Comparison of ENCODE assay signal across 7 mouse cellular contexts in the genomic region with DNA sequence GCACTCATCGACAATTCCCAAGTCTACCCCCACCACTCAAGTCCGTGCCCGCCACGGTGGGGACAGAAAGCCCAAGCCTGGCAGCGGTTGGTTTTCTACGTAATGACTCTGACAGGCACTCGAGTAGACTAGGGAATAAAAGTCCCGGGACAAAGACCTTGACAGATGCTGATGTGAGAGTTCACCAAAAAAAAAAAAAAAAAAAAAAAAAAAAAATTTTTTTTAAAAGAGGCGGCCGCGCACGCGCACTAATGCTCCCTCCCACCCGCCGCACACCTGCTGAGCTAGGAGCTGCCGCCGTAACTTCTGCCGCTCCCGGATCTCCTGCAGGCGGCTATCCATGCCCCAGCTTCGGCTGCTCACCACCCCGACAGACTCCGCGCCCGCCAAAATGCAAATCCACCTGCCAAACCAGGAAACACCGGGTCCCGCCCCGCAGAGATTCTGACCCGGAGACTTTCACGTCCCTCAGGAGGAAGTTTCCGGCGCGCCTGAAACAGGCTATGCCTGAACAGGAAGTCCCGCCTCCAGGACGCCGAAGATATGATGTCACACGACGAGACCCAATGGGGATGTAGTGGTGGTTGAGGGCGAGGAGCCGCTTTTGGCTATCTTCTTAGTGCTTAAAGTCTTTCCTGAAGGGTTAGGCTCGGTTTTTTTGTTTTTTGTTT. TPM values are rescaled to one million over a fixed set of nuclear protein-coding genes. Genes with fewer than 3 reads are reported as not detected.
DNase-seq lines count a peak whose midpoint lies in the region; ATAC-seq and TF ChIP-seq lines count a peak whose summit lies in the region.

TSS of gene Mettl14 (minus strand) at position 623 of the 671 bp plus-strand sequence.

- H3K4me2 ChIP-seq in intestine, postnatal 0 days (replicated peaks; ENCODE audit: low read depth), result peak within 1 kb of the TSS; percentile 78
- peak within 1 kb of the TSS; percentile 70 for H3K4me2 ChIP-seq in midbrain, embryonic 12.5 days (replicated peaks)

- no peaks in the 10 kb centered on the region for H3K9me3 ChIP-seq in embryonic facial prominence, embryonic 10.5 days
- H3K9me3 ChIP-seq in intestine, postnatal 0 days (ENCODE audit: control insufficient read depth), result no peaks in the 10 kb centered on the region
- H3K9me3 ChIP-seq in midbrain, embryonic 12.5 days, result no peaks in the 10 kb centered on the region

- peaks cover 16% of the 10 kb centered on the region for H3K36me3 ChIP-seq in embryonic facial prominence, embryonic 10.5 days (replicated peaks)
- peaks cover 15% of the 10 kb centered on the region for H3K36me3 ChIP-seq in intestine, postnatal 0 days (ENCODE audit: control insufficient read depth, insufficient read depth)
- peaks cover 9% of the 10 kb centered on the region; the same call in 1 of the 2 replicates for H3K36me3 ChIP-seq in midbrain, embryonic 12.5 days
- H3K36me3 ChIP-seq in small intestine, adult 2 months (ENCODE audit: control insufficient read depth, insufficient read depth, low read length), result peaks cover 8% of the 10 kb centered on the region

- H3K4me1 ChIP-seq in embryonic facial prominence, embryonic 10.5 days, result peaks cover 14% of the 10 kb centered on the region
- H3K4me1 ChIP-seq in intestine, postnatal 0 days (replicated peaks; ENCODE audit: control insufficient read depth, insufficient read depth, low read length), result 0 out of 2 replicates have a peak, but pooled peaks cover 3% of the 10 kb centered on the region
- peaks cover 19% of the 10 kb centered on the region for H3K4me1 ChIP-seq in midbrain, embryonic 12.5 days
- peaks cover 2% of the 10 kb centered on the region; the same call in 1 of the 2 replicates for H3K4me1 ChIP-seq in small intestine, adult 2 months (ENCODE audit: control insufficient read depth, insufficient read depth, insufficient read length, low read length)

- 0 out of 2 replicates have a peak, but pooled peaks have one; percentile 4 for TF ChIP-seq CTCF in intestine, postnatal 0 days (IDR thresholded peaks at IDR 0.05; ENCODE audit: low read depth)
- no peak for TF ChIP-seq CTCF in small intestine, adult 2 months (IDR thresholded peaks at IDR 0.05; ENCODE audit: extremely low read depth, insufficient read length, insufficient replicate concordance, low read depth, low read length)

- peak within 1 kb of the TSS; percentile 89 for H3K27ac ChIP-seq in embryonic facial prominence, embryonic 10.5 days (replicated peaks)
- peak within 1 kb of the TSS; percentile 85 for H3K27ac ChIP-seq in intestine, postnatal 0 days (ENCODE audit: low read depth, low read length)
- peak within 1 kb of the TSS; percentile 91 for H3K27ac ChIP-seq in midbrain, embryonic 12.5 days (replicated peaks)
- H3K27ac ChIP-seq in small intestine, adult 2 months (ENCODE audit: insufficient read depth, low read depth, low read length), result peak within 1 kb of the TSS; percentile 95

- intact Hi-C loops in left cerebral cortex, postnatal 4 days (cut with DNase I), result loop anchor here (10.0 kb wide), 1 partner anchor 119 kb away; no protein-coding TSS in a partner anchor

- H3K4me3 ChIP-seq in embryonic facial prominence, embryonic 10.5 days, result peak within 1 kb of the TSS; percentile 72
- H3K4me3 ChIP-seq in intestine, postnatal 0 days (ENCODE audit: low read depth, low read length), result peak within 1 kb of the TSS; percentile 63
- peak within 1 kb of the TSS; percentile 76 for H3K4me3 ChIP-seq in midbrain, embryonic 12.5 days
- H3K4me3 ChIP-seq in small intestine, adult 2 months (ENCODE audit: low read depth, low read length), result peak within 1 kb of the TSS; percentile 98

- no peak; the same call in 1 of the 2 replicates for TF ChIP-seq POLR2A in small intestine, adult 2 months (IDR thresholded peaks at IDR 0.05; ENCODE audit: low read depth, low read length)

- peak; percentile 99 for ATAC-seq in intestine, postnatal 0 days
- peak; percentile 99 for ATAC-seq in midbrain, embryonic 12.5 days (ENCODE audit: low FRiP score, low read depth)

- peaks cover 7% of the 10 kb centered on the region; the same call in 1 of the 2 replicates for H3K27me3 ChIP-seq in embryonic facial prominence, embryonic 10.5 days (replicated peaks; ENCODE audit: low read depth, poor library complexity, severe bottlenecking)
- no peaks in the 10 kb centered on the region for H3K27me3 ChIP-seq in intestine, postnatal 0 days (replicated peaks; ENCODE audit: control insufficient read depth, insufficient read depth, low read length)
- peaks cover 4% of the 10 kb centered on the region; the same call in 1 of the 2 replicates for H3K27me3 ChIP-seq in midbrain, embryonic 12.5 days
- H3K27me3 ChIP-seq in small intestine, adult 2 months (ENCODE audit: control insufficient read depth, insufficient read depth, low read length), result no peaks in the 10 kb centered on the region

- peak; percentile 97 for DNase-seq in adrenal gland, postnatal 10 days
- DNase-seq in embryonic facial prominence, embryonic 10.5 days (ENCODE audit: low spot score), result peak; percentile 96
- peak; percentile 88 for DNase-seq in gonadal fat pad, adult 2 months (ENCODE audit: low read depth)
- DNase-seq in left cerebral cortex, postnatal 4 days, result peak; percentile 97

- under 1% methylated on average over 41 of the region's 41 CpGs for WGBS in embryonic facial prominence, embryonic 10.5 days
- WGBS in intestine, postnatal 0 days, result under 1% methylated on average over 41 of the region's 41 CpGs
- under 1% methylated on average over 39 of the region's 41 CpGs for WGBS in midbrain, embryonic 12.5 days
- under 1% methylated on average over 40 of the region's 41 CpGs for WGBS in small intestine, adult 2 months

- peak within 1 kb of the TSS; percentile 66 for H3K9ac ChIP-seq in intestine, postnatal 0 days (ENCODE audit: low read depth, low read length)
- H3K9ac ChIP-seq in midbrain, embryonic 12.5 days (replicated peaks), result peak within 1 kb of the TSS; percentile 71

RNA-seq across cellular contexts. Expression of gene Mettl14, which starts in this region (rescaled TPM):
- total RNA-seq in adrenal gland, postnatal 10 days (2021), result 10 to 100 TPM; 13.9 to 15.1 TPM
- polyA plus RNA-seq in embryonic facial prominence, embryonic 10.5 days (2016; fragmentation: Nextera tagmentation; extraction: Ambion mirVana), result 30.5 and 32.3 TPM in 2 replicates
- polyA plus RNA-seq in gonadal fat pad, adult 2 months (2012; rRNA removed), result 4.7 and 5.6 TPM in 2 replicates
- polyA plus RNA-seq in intestine, postnatal 0 days (2015; fragmentation: Nextera tagmentation; extraction: Ambion mirVana), result 11.1 and 11.7 TPM in 2 replicates
- total RNA-seq in left cerebral cortex, postnatal 4 days (2021), result 10 to 100 TPM; 17.9 to 19.7 TPM
- polyA plus RNA-seq in midbrain, embryonic 12.5 days (2016; fragmentation: Nextera tagmentation; extraction: Ambion mirVana), result 37.5 and 38.2 TPM in 2 replicates
- polyA plus RNA-seq in small intestine, adult 2 months (2012; rRNA removed), result 1.4 and 2.6 TPM in 2 replicates

Comparison
In these comparisons a context has a peak if more than half of its experiments do, and no peak if none do; other contexts are left out.
1. Peak in every context shown above with its lines: DNase-seq, ATAC-seq, H3K4me3 ChIP-seq and H3K27ac ChIP-seq.